Mouse (Mus musculus) olfactory bulb, adult 2 months (tissue): ENCODE results near the gene Pla2r1.

Experiments
- CTCF ChIP-seq: fragments of 200-500 bp; IDR thresholded peaks from 2 replicates; pipeline ENCODE4 v1.5.1; 2012; ENCODE audit warnings: low read depth, mild to moderate bottlenecking, low read length, moderate library complexity; ENCODE audit not compliant: insufficient read depth
- POLR2A ChIP-seq: fragments of 200-500 bp; IDR thresholded peaks from 2 replicates; pipeline ENCODE4 v1.6.1; 2012; ENCODE audit warnings: mild to moderate bottlenecking, low read depth, low read length, moderate library complexity; ENCODE audit not compliant: insufficient read depth

- no peak for TF ChIP-seq POLR2A
- no peak for TF ChIP-seq CTCF
These were observed 14.8 kb downstream of the Pla2r1 start for GRCm38 (mm10) chr2:60538274-60538673.
